Mouse (Mus musculus) kidney, postnatal 10 days (tissue): ENCODE data around the gene Gm4788.
"Not testable (repeated sequence)": the region's sequence is repeated elsewhere in the genome, so short reads cannot be mapped to it uniquely, and the experiment has no call there.

ENCODE experiments used
- DNase-seq: peaks from one replicate; pipeline ENCODE4 v3.0.0; 2021; ENCODE audit warnings: mixed read lengths

The Gm4788 gene

GRCm38 (mm10) chr1:139781143-139781542, at the start of gene Gm4788:
Gm4788 (minus strand) TSS chr1:139781243.
- DNase-seq = no peak

GRCm38 (mm10) chr1:139808594-139808993, 27.6 kb upstream of the Gm4788 start:
- DNase-seq = no peak

- DNase-seq = not testable (repeated sequence)
These were observed 11.1 kb downstream of the Gm4788 start for GRCm38 (mm10) chr1:139769913-139770312.

DNA sequence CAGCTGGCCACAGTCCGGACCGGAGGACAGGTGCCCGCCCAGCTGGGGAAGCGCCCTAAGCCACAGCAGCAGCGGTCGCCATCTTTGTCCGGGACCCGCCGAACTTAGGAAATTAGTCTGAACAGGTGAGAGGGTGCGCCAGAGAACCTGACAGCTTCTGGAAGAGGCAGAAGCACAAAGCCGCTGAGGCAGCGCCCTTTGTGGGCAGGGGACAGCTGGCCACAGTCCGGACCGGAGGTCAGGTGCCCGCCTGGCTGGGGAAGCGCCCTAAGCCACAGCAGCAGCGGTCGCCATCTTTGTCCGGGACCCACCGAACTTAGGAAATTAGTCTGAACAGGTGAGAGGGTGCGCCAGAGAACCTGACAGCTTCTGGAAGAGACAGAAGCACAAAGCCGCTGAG, 64.4 kb downstream of the Gm4788 start:
- not testable (repeated sequence) for DNase-seq

- DNase-seq = not testable (repeated sequence)
These were observed 64.8 kb downstream of the Gm4788 start for GRCm38 (mm10) chr1:139716249-139716648.

GRCm38 (mm10) chr1:139649921-139650320, 131.1 kb downstream of the Gm4788 start:
- DNase-seq = not testable (repeated sequence)
